Mouse (Mus musculus) midbrain, embryonic 14.5 days (tissue): ENCODE results near the gene Nxf1. TPM values are rescaled to one million over a fixed set of nuclear protein-coding genes. Genes with fewer than 3 reads are reported as not detected.
"Not testable (repeated sequence)": the region's sequence is repeated elsewhere in the genome, so short reads cannot be mapped to it uniquely, and the experiment has no call there.

ENCODE experiments used
- ATAC-seq: fragments of 200-750 bp; cut with Nextera tagmentation; 2 replicates; pipeline ENCODE4 v1.8.0; 2017; ENCODE audit warnings: moderate number of reproducible peaks, moderate library complexity; ENCODE audit not compliant: low FRiP score, low TSS enrichment
- DNase-seq: peaks from one replicate; pipeline ENCODE4 v3.0.0-alpha.2; 2015
- H3K27ac ChIP-seq: fragments of 300-500 bp; sonication (generic); replicated peaks from 2 replicates; pipeline ENCODE4 v1.5.1; 2014; ENCODE audit warnings: mild to moderate bottlenecking, low read depth, low read length, moderate library complexity
- H3K27me3 ChIP-seq: fragments of 300-500 bp; sonication (generic); 2 replicates; pipeline ENCODE4 v1.6.1; 2014; ENCODE audit warnings: low read length, control low read depth, mixed read lengths; ENCODE audit not compliant: control insufficient read depth, insufficient read depth
- H3K36me3 ChIP-seq: fragments of 300-500 bp; sonication (generic); 2 replicates; pipeline ENCODE4 v1.6.1; 2014; ENCODE audit warnings: low read length, control low read depth; ENCODE audit not compliant: control insufficient read depth, insufficient read depth
- H3K4me1 ChIP-seq: fragments of 300-500 bp; sonication (generic); 2 replicates; pipeline ENCODE4 v1.6.1; 2014; ENCODE audit warnings: mild to moderate bottlenecking, antibody characterized with exemption, low read length, control low read depth; ENCODE audit not compliant: control insufficient read depth, insufficient read depth
- H3K4me2 ChIP-seq: fragments of 300-500 bp; sonication (generic); 2 replicates; pipeline ENCODE4 v1.6.1; 2014; ENCODE audit warnings: mild to moderate bottlenecking, low read length, moderate library complexity
- H3K4me3 ChIP-seq: fragments of 300-500 bp; sonication (generic); replicated peaks from 2 replicates; pipeline ENCODE4 v1.5.1; 2014; ENCODE audit warnings: low read depth, low read length
- H3K9ac ChIP-seq: fragments of 300-500 bp; sonication (generic); replicated peaks from 2 replicates; pipeline ENCODE4 v1.6.1; 2014; ENCODE audit warnings: mild to moderate bottlenecking, low read length, moderate library complexity
- H3K9me3 ChIP-seq: fragments of 300-500 bp; sonication (generic); 2 replicates; pipeline ENCODE4 v1.6.1; 2016; ENCODE audit warnings: low read length, control low read depth, mixed read lengths; ENCODE audit not compliant: control insufficient read depth
- WGBS: fragments of 180-500 bp; shearing (Covaris S2); extraction: QIAGEN DNeasy Blood & Tissue Kit; methylation state at CpG from one replicate; pipeline ENCODE4 v1.1.7; 2014; 5-methylcytosine and 5-hydroxymethylcytosine counted together
- polyA plus RNA-seq: library from polyadenylated mRNA; unstranded; fragments of >200 nt; fragmentation: Nextera tagmentation; extraction: Ambion mirVana; gene quantifications from 2 replicates; pipeline ENCODE4 v1.2.1, GENCODE M21; 2014

Gene Nxf1
- polyA plus RNA-seq, 1 experiment from 2014 or later = 171 TPM

DNA sequence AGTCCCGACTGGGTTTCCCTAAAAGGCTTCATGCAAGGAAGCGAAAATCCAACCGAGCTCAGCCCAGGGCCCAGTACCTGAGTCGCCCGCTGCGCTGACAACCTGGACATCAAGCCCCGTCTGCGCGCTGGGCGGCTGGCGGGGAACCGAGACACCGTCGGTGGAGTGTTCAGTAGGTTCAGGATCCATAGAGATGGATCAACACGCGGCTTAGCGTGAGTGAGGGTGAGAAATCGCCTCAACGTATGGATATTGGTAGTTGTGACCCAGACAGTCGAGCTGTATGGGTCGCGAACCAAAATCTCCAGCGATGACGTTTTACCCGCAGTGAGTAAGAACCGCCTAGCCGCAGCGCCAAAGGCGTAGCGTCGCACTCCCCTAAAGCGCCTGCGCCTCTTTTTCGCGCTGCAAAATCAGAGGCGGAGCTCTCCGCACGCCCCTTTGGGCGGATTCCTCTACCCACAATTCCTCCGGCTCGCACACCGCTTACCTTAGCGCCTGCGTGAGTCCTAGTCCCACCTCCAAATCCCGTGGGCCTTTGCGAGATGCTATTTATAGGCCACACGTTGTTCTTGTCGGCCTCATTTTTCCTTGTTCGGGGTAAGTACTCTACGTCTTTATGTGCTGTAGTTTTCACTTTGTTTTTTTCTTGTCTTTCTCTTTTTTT, 33.8 kb upstream of the Nxf1 start, which contains the start of gene Slc3a2:
TSS of gene Slc3a2 (minus strand) at position 463 of the 667 bp plus-strand sequence.
- Histone ChIP-seq H3K9me3 (no peaks in the 10 kb centered on the region), H3K27ac (peak within 1 kb of the TSS; percentile 95), H3K4me3 (peak within 1 kb of the TSS; percentile 56), H3K4me2 (peak within 1 kb of the TSS; percentile 84), H3K9ac (peak within 1 kb of the TSS; percentile 92), H3K36me3 (peaks cover 28% of the 10 kb centered on the region), H3K4me1 (peaks cover 33% of the 10 kb centered on the region), H3K27me3 (no peaks in the 10 kb centered on the region)
- peak; percentile 96 for ATAC-seq
- under 1% methylated on average over 50 of the region's 50 CpGs for WGBS
- DNase-seq = peak; percentile 99

DNA sequence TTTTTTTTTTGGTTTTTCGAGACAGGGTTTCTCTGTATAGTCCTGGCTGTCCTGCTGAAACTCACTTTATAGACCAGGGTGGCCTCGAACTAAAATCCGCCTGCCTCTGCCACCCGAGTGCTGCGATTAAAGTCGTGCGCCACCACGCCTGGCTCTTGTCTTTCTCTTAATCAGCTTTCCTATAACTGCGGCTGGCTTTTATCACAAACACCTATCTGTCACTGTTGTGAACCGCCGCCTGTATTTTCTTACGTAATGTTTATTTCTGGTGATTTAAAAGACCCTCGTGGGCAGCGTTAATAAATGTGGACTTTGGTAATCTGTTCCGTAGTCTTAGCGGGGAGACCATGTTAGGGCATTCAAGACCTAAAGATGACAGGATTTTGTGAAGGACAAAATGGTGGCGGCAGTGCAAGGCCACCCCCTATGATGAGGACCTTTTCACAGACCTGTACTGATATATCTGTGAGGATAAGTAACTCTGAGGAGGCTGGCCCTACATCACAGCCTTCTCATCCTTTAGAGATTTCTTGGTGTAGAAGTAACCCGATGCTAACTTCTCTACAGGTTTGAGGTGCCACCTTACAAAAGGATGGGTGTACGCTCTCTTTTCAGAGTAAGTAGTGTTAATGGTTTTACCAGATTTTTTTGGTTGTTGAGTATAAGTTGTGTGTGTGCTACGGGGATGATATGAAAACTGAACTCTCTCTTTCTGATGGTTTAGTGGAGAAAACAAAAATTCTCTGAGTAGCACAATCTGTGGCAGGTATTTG, 33.1 kb upstream of the Nxf1 start:
- peaks cover 28% of the 10 kb centered on the region for H3K36me3 ChIP-seq
- H3K27me3 ChIP-seq = no peaks in the 10 kb centered on the region
- DNase-seq (peak; percentile 47), ATAC-seq (no peak)
- H3K4me1 ChIP-seq = peaks cover 33% of the 10 kb centered on the region
- H3K4me3 ChIP-seq = peak overlapping the region; percentile 56
- peak overlapping the region; percentile 75 for H3K9ac ChIP-seq
- no peaks in the 10 kb centered on the region for H3K9me3 ChIP-seq
- under 1% methylated on average over 20 of the region's 20 CpGs for WGBS
- H3K4me2 ChIP-seq = peak overlapping the region; percentile 84
- peak overlapping the region; percentile 46 for H3K27ac ChIP-seq

DNA sequence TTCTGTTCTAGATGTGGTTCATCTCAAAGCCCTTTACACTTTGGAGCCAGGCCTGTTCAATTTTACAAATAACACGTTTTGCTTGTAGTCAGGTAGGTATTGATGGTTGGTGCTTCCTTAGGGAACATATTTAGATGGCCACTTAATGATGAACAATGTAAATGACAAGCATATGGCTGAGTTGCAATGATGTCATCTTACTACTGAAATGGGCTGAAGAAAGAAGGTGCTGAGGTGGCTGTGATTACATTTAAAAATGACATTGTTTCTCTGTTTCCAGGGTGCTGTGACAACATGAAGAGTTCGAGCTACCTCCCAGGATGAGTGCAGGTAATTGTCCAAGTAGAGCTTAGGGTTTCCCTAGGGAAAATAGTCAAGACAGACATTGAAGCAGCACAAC, 32.5 kb upstream of the Nxf1 start:
- WGBS = 3% methylated on average over 2 of the region's 2 CpGs
- Histone ChIP-seq H3K27ac (no peak overlapping the region), H3K4me1 (peaks cover 33% of the 10 kb centered on the region), H3K27me3 (no peaks in the 10 kb centered on the region), H3K4me3 (peak overlapping the region; percentile 56), H3K9me3 (no peaks in the 10 kb centered on the region), H3K36me3 (peaks cover 28% of the 10 kb centered on the region), H3K9ac (peak overlapping the region; percentile 75), H3K4me2 (peak overlapping the region; percentile 84)
- DNase-seq (no peak), ATAC-seq (no peak)

DNA sequence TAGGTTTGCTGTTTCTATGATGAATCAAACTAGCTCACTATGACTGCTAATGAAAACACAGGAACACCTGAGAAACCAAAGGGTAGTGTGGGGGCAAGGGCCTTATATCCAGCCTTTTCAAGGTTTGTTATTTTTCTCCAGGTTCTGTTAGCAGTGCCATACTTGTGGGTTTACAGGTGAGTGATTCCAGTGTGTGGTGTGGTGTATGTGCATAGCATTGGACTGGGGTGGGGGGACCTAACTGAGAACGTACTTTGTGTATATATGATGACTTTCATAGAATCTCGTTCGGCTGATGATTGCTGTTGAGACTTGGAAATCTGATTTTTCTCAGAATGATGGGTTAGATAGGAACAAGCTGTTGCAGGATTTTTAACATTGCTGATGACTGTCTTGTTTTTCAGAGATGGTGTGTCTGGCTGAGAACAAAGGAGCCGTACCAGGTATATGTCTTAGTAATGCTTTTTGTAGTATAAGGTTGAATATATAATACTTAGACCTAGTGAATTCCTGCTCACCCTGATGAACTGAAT, 31.7 kb upstream of the Nxf1 start:
- no peak overlapping the region for H3K27ac ChIP-seq

DNA sequence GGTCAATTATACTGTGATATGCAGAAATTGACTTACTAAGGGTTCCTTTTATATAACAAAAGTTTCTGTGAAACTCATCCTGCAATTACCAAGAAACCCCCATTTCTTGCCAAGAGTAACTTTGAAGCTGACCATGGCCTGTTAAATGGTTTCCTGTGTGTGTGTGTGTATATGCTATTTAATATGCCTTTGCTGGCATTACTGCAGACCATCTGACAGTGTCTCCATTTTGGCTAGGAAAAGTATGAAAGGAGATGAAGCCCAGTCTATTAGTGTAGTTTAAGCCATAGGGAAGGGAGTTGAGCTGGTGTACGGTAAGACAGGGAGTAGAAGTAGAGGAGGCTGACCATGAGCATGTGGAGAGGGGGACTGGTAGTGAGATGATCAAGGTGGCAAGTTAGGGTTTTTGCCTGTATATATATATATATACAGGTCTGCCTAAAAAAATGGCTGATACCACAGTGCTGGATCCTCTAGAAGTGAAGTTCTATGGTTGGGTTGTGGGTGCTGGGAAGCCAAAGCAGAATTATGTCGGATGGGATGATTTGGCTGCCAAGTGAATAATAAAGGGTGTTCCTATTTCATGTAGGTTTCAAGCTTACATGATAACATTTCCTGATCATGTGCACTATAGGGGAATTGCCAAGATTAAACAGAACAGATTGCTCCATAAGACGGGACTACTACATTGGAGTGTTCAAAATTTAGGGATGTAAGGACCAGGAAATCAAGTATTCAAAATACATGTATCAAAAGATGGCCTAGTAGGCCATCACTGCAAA, 30.1 kb upstream of the Nxf1 start:
- WGBS = 19% methylated on average over 3 of the region's 3 CpGs
- no peak for DNase-seq

More for the DNA sequence above, 31.7 kb upstream of the Nxf1 start:
- H3K4me1 ChIP-seq = peaks cover 33% of the 10 kb centered on the region
- DNase-seq (no peak), ATAC-seq (no peak)
- peak overlapping the region; percentile 84 for H3K4me2 ChIP-seq
- H3K9ac ChIP-seq = peak overlapping the region; percentile 75; the same call in 1 of the 2 replicates
- H3K27me3 ChIP-seq = no peaks in the 10 kb centered on the region
- WGBS = 51% methylated on average over 4 of the region's 4 CpGs
- no peaks in the 10 kb centered on the region for H3K9me3 ChIP-seq
- peaks cover 28% of the 10 kb centered on the region for H3K36me3 ChIP-seq
- H3K4me3 ChIP-seq = peak overlapping the region; percentile 56

DNA sequence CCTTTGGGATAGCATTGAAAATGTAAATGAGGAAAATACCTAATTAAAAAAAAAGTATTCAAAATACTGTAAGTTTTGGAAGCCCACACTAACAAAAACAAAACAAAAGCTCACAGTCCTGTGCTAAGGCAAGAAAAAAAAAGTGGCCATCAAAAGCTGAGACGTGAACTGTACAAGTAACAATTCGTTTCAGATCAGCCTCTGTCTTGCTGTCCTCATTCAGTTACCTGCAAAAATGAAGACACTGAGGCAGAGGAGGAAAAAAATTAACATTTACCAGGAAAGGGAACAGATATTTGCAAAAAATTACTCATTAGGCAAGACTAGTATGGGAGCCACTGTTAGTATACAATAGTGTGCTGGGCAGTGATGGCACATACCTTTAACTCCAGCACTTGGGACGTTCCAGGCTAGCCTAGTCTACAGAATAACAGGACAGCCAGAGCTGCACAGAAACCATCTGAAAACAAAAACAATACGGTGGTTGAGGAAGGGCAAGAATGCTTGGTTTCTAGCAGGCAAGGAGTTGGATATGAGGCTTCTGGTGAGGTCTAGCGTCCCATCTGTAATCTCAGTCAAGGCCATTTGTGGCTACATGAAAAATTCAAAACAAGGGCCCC, 29.3 kb upstream of the Nxf1 start:
- peaks cover 28% of the 10 kb centered on the region for H3K36me3 ChIP-seq
- no peak overlapping the region for H3K27ac ChIP-seq
- H3K9ac ChIP-seq = no peak overlapping the region
- peaks cover 19% of the 10 kb centered on the region for H3K4me1 ChIP-seq
- WGBS = 37% methylated on average over 5 of the region's 5 CpGs
- no peaks in the 10 kb centered on the region for H3K9me3 ChIP-seq
- no peak overlapping the region for H3K4me3 ChIP-seq
- ATAC-seq (no peak), DNase-seq (no peak)
- H3K4me2 ChIP-seq = no peak overlapping the region
- no peaks in the 10 kb centered on the region for H3K27me3 ChIP-seq

More for the DNA sequence above, 30.1 kb upstream of the Nxf1 start:
- Histone ChIP-seq H3K4me3 (no peak overlapping the region), H3K4me2 (no peak overlapping the region), H3K4me1 (peaks cover 27% of the 10 kb centered on the region), H3K9me3 (no peaks in the 10 kb centered on the region), H3K27me3 (no peaks in the 10 kb centered on the region), H3K36me3 (peaks cover 28% of the 10 kb centered on the region), H3K9ac (no peak overlapping the region), H3K27ac (no peak overlapping the region)
- no peak for ATAC-seq

DNA sequence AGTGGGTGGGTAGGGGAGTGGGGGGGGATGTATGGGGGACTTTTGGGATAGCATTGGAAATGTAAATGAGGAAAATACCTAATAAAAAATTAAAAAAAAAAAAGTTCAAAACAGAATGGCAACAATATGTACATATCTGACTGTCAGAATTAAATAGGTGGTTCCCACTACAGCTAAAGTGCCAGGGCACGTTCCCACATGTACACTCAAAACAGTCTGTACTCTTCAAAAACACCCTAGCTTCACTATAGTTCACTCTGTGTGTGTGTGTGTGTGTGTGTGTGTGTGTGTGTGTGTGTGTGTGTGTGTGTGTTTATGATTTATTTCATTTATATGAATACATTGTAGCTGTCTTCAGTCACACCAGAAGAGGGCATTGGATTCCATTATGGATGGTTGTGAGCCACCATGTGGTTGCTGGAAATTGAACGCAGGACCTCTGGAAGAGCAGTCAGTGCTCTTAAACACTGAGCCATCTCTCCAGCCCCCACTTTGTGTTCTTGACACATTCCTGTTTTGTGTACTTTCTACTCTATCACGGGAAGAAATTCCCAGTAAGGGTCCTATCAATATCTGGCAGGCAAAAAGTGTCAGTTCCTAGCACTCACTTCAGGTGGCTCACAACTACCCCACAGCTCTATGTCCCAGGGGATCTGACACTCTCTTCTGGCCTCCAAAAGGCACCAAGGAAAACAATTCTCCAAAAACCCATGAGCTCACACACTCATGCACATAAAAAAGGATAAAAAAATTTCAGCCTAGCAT, 28.4 kb upstream of the Nxf1 start:
- not testable (repeated sequence) for H3K27me3 ChIP-seq, H3K27ac ChIP-seq, ATAC-seq, DNase-seq, H3K9me3 ChIP-seq, H3K4me3 ChIP-seq, H3K4me2 ChIP-seq, H3K9ac ChIP-seq
- Histone ChIP-seq H3K36me3 (peaks cover 28% of the 10 kb centered on the region), H3K4me1 (peaks cover 19% of the 10 kb centered on the region)
- WGBS = 57% methylated on average over 3 of the region's 3 CpGs
